Mouse (Mus musculus): ENCODE measurements around the gene Utp6. TPM values are rescaled to one million over a fixed set of nuclear protein-coding genes. Genes with fewer than 3 reads are reported as not detected.
"Not testable (repeated sequence)": the region's sequence is repeated elsewhere in the genome, so short reads cannot be mapped to it uniquely, and the experiment has no call there.

Utp6 gene
- polyA plus RNA-seq, 1 experiment = 0.96 TPM

DNA sequence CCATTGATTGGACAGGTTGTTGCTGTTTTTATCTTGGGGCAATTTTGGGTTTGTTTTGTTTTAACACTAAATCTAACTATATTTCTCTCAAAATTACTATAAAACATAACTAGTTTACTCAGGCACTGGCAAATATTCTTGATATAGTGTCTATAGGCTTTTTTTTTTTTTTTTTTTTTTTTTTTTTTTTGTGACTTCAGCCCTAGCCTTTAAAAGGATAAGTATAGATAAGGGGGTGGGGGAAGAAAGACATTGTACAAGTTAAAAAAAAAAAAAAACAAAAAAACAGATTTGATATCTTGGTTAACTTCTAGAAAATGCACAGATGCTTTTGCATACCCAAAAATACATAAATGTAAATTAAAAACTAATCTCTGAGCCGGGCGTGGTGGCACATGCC, 27.9 kb upstream of the Utp6 start:
- TF ChIP-seq CTCF (IDR thresholded peaks at IDR 0.05; ENCODE audit: extremely low read depth, insufficient read length, insufficient replicate concordance, low read depth, low read length) = no peak
- TF ChIP-seq POLR2A (IDR thresholded peaks at IDR 0.05; ENCODE audit: low read depth, low read length) = no peak
- Histone ChIP-seq H3K4me1 (ENCODE audit: control insufficient read depth, insufficient read depth, insufficient read length, low read length) (no peaks in the 10 kb centered on the region), H3K27me3 (ENCODE audit: control insufficient read depth, insufficient read depth, low read length) (no peaks in the 10 kb centered on the region), H3K27ac (ENCODE audit: insufficient read depth, low read depth, low read length) (no peak overlapping the region), H3K4me3 (ENCODE audit: low read depth, low read length) (no peak overlapping the region), H3K36me3 (ENCODE audit: control insufficient read depth, insufficient read depth, low read length) (no peaks in the 10 kb centered on the region)
- 85% methylated on average over 2 of the region's 2 CpGs for WGBS

DNA sequence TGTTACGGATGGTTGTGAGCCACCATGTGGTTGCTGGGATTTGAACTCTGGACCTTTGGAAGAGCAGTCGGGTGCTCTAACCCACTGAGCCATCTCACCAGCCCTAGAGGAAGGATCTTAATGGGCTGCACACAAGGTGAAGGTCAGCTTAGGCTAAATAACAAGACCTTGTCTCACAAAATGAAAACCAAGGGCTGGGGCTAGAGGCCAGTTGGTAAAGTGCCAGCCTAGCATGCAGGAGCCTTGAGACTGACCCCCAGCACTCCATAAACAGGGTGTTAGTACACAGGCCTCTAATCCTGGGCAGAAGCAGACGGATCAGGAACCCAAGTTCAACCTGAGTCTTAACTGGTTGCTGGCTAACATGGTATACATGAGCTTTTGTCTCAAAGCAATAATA, 25.7 kb upstream of the Utp6 start:
- no peaks in the 10 kb centered on the region for H3K4me1 ChIP-seq (ENCODE audit: control insufficient read depth, insufficient read depth, insufficient read length, low read length)
- TF ChIP-seq CTCF (IDR thresholded peaks at IDR 0.05; ENCODE audit: extremely low read depth, insufficient read length, insufficient replicate concordance, low read depth, low read length) (no peak), POLR2A (IDR thresholded peaks at IDR 0.05; ENCODE audit: low read depth, low read length) (no peak)
- no peaks in the 10 kb centered on the region for H3K27me3 ChIP-seq (ENCODE audit: control insufficient read depth, insufficient read depth, low read length)
- H3K4me3 ChIP-seq (ENCODE audit: low read depth, low read length) = no peak overlapping the region
- no peak overlapping the region for H3K27ac ChIP-seq (ENCODE audit: insufficient read depth, low read depth, low read length)
- WGBS = 90% methylated on average over 3 of the region's 3 CpGs
- no peaks in the 10 kb centered on the region for H3K36me3 ChIP-seq (ENCODE audit: control insufficient read depth, insufficient read depth, low read length)

DNA sequence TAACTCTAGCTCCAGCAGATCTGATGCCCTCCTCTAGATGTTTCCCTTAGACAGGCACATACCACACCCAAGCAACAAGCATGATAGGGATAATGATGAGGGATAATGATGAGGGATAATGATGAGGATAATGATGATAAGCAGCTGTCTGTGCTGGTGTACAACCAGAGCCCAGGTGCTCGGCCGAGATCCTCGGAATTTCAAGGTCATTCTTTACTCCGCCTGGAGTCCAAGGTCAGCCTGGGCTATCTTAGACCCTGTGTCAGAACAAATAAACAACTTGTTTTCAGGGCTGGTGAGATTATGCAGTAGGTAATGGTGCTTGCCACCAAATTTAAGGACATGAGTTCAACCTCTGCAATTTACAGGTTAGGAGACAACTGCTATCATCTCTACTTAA, 24.7 kb upstream of the Utp6 start:
- H3K36me3 ChIP-seq (ENCODE audit: control insufficient read depth, insufficient read depth, low read length) = no peaks in the 10 kb centered on the region
- no peaks in the 10 kb centered on the region for H3K27me3 ChIP-seq (ENCODE audit: control insufficient read depth, insufficient read depth, low read length)
- TF ChIP-seq POLR2A (IDR thresholded peaks at IDR 0.05; ENCODE audit: low read depth, low read length) (no peak), CTCF (IDR thresholded peaks at IDR 0.05; ENCODE audit: extremely low read depth, insufficient read length, insufficient replicate concordance, low read depth, low read length) (no peak)
- H3K4me1 ChIP-seq (ENCODE audit: control insufficient read depth, insufficient read depth, insufficient read length, low read length) = no peaks in the 10 kb centered on the region
- H3K4me3 ChIP-seq (ENCODE audit: low read depth, low read length) = no peak overlapping the region
- 77% methylated on average over 4 of the region's 4 CpGs for WGBS
- no peak overlapping the region for H3K27ac ChIP-seq (ENCODE audit: insufficient read depth, low read depth, low read length)

DNA sequence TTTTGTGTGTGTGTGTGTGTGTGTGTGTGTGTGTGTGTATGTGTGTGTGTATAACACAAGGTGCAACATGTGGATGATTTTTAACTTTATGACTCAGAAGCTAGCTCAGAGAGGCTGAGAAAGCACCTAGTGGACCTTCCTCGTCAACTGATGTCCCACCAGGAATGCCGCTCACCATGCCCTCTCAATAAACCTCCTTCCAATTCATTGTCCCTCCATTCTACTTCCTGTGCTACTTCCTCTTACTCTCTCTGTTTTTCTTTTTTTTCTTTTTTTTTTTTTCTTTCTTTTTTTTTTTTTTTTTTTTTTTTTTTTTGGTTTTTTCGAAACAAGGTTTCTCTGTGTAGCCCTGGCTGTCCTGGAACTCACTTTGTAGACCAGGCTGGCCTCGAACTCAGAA, 15.6 kb upstream of the Utp6 start:
- not testable (repeated sequence) for H3K27ac ChIP-seq (ENCODE audit: insufficient read depth, low read depth, low read length); H3K4me3 ChIP-seq (ENCODE audit: low read depth, low read length); H3K36me3 ChIP-seq (ENCODE audit: control insufficient read depth, insufficient read depth, low read length); H3K4me1 ChIP-seq (ENCODE audit: control insufficient read depth, insufficient read depth, insufficient read length, low read length)
- peaks cover 10% of the 10 kb centered on the region; the same call in 1 of the 2 replicates for H3K27me3 ChIP-seq (ENCODE audit: control insufficient read depth, insufficient read depth, low read length)
- 91% methylated on average over 4 of the region's 4 CpGs for WGBS

DNA sequence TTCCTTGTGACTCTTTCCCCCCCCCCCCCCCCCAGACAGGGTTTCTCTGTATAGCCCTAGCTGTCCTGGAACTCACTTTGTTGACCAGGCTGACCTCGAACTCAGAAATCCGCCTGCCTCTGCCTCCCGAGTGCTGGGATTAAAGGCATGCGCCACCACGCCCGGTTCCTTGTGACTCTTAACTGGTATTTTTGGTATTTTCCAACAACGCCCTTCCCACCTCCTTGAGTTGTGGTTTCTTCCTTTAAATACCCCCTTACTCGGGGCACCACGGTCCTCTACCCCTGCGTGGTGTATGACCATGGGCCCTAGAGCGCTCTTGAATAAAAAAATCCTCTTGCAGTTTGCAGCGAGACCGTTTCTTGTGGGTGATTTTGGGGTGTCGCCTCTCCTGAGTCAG, 14.9 kb upstream of the Utp6 start:
- H3K27me3 ChIP-seq (ENCODE audit: control insufficient read depth, insufficient read depth, low read length) = peaks cover 10% of the 10 kb centered on the region; the same call in 1 of the 2 replicates
- H3K36me3 ChIP-seq (ENCODE audit: control insufficient read depth, insufficient read depth, low read length); H3K4me3 ChIP-seq (ENCODE audit: low read depth, low read length); H3K27ac ChIP-seq (ENCODE audit: insufficient read depth, low read depth, low read length); H3K4me1 ChIP-seq (ENCODE audit: control insufficient read depth, insufficient read depth, insufficient read length, low read length): not testable (repeated sequence)
- 95% methylated on average over 14 of the region's 14 CpGs for WGBS

DNA sequence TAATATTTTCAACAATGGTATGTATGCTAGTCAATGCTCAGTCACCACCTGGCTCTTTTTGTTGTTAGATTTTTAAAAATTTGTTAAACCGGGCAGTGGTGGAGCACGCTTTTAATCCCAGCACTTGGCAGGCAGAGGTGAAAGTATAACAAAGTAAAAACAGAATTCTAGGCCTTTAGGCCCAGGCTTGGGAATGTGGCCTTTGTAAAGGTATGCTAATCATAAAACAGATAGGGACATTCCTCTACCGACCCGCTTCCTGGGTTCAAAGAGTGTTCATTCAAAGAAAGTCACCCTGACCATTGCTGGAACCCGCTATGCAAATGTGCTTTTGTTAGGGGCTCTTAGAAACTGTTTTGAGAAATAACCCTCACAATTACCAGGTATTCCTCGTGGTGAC, 14.5 kb upstream of the Utp6 start:
- WGBS = 88% methylated on average over 6 of the region's 6 CpGs
- not testable (repeated sequence) for H3K4me1 ChIP-seq (ENCODE audit: control insufficient read depth, insufficient read depth, insufficient read length, low read length)

DNA sequence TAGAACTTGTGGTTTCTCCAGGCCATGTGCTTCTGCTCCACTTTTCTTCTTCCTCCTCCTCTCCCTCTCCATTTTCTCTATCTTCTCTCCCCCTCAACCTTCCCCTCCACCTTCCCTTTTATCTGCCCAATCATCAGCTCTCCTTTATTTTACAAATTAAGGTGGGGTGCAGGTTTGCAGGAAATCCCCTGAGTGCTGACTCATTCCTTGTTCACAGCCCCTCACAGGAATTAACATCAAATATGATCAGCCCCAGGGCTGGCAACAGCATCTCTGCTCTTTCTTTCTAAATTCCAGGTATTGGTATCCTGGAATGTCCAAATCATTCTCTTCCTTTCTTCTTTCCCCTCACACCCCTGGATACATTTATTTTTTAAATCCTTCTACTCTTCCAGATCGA, 14.0 kb upstream of the Utp6 start:
- TF ChIP-seq CTCF (IDR thresholded peaks at IDR 0.05; ENCODE audit: extremely low read depth, insufficient read length, insufficient replicate concordance, low read depth, low read length) (no peak), POLR2A (IDR thresholded peaks at IDR 0.05; ENCODE audit: low read depth, low read length) (no peak)
- Histone ChIP-seq H3K27ac (ENCODE audit: insufficient read depth, low read depth, low read length) (no peak overlapping the region), H3K36me3 (ENCODE audit: control insufficient read depth, insufficient read depth, low read length) (no peaks in the 10 kb centered on the region), H3K4me1 (ENCODE audit: control insufficient read depth, insufficient read depth, insufficient read length, low read length) (no peaks in the 10 kb centered on the region; the same call in 1 of the 2 replicates), H3K4me3 (ENCODE audit: low read depth, low read length) (no peak overlapping the region), H3K27me3 (ENCODE audit: control insufficient read depth, insufficient read depth, low read length) (peaks cover 10% of the 10 kb centered on the region; the same call in 1 of the 2 replicates)
- 98% methylated on average over 1 of the region's 1 CpGs for WGBS

More for the DNA sequence above, 14.5 kb upstream of the Utp6 start:
- not testable (repeated sequence) for H3K4me3 ChIP-seq (ENCODE audit: low read depth, low read length); H3K36me3 ChIP-seq (ENCODE audit: control insufficient read depth, insufficient read depth, low read length); H3K27ac ChIP-seq (ENCODE audit: insufficient read depth, low read depth, low read length)
- H3K27me3 ChIP-seq (ENCODE audit: control insufficient read depth, insufficient read depth, low read length) = peaks cover 10% of the 10 kb centered on the region; the same call in 1 of the 2 replicates

DNA sequence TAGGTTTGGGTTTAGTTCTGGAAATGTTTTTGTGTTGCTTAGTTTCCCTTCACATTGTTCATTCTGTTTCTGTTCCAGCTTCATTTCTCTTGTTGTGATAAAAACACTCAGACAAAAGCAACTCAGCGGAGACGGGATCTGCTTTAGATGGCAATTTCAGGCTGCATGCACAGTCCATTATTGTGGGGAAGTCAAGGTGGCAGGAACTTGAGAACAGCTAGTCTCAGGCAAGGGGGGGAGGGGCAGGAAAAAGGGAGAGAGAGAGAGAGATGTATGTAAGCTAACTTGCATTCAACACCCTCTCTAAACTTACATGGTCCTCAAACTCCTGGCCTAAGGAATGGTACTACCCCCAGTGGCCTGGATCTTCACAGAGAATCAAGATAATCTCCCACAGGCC, 13.2 kb upstream of the Utp6 start:
- no peak overlapping the region for H3K27ac ChIP-seq (ENCODE audit: insufficient read depth, low read depth, low read length)
- no peaks in the 10 kb centered on the region; the same call in 1 of the 2 replicates for H3K4me1 ChIP-seq (ENCODE audit: control insufficient read depth, insufficient read depth, insufficient read length, low read length)
- TF ChIP-seq POLR2A (IDR thresholded peaks at IDR 0.05; ENCODE audit: low read depth, low read length) (no peak), CTCF (IDR thresholded peaks at IDR 0.05; ENCODE audit: extremely low read depth, insufficient read length, insufficient replicate concordance, low read depth, low read length) (no peak)
- H3K27me3 ChIP-seq (ENCODE audit: control insufficient read depth, insufficient read depth, low read length) = peaks cover 10% of the 10 kb centered on the region; the same call in 1 of the 2 replicates
- 93% methylated on average over 2 of the region's 2 CpGs for WGBS
- no peak overlapping the region for H3K4me3 ChIP-seq (ENCODE audit: low read depth, low read length)
- no peaks in the 10 kb centered on the region for H3K36me3 ChIP-seq (ENCODE audit: control insufficient read depth, insufficient read depth, low read length)
